Mouse (Mus musculus): ENCODE measurements around the gene Gramd1b. TPM values are rescaled to one million over a fixed set of nuclear protein-coding genes. Genes with fewer than 3 reads are reported as not detected.

Gramd1b gene
- polyA plus RNA-seq, 1 experiment from 2014 or later = 7.1 TPM

- H3K9me3 ChIP-seq (ENCODE audit: control insufficient read depth, low read length) = no peaks in the 10 kb centered on the region
- H3K9ac ChIP-seq (ENCODE audit: low read depth, low read length) = no peak overlapping the region
- 59% methylated on average over 4 of the region's 4 CpGs for WGBS
- DNase-seq (ENCODE audit: low spot score) (peak; percentile 68), ATAC-seq (ENCODE audit: low read depth) (no peak)
- H3K36me3 ChIP-seq (ENCODE audit: control insufficient read depth, insufficient read depth, low read length) = no peaks in the 10 kb centered on the region
- H3K4me2 ChIP-seq (ENCODE audit: low read depth, low read length) = no peak overlapping the region
- peaks cover 12% of the 10 kb centered on the region; the same call in 1 of the 2 replicates for H3K4me1 ChIP-seq (ENCODE audit: control insufficient read depth, insufficient read depth, low read length)
- no peaks in the 10 kb centered on the region; the same call in 1 of the 2 replicates for H3K27me3 ChIP-seq (replicated peaks; ENCODE audit: control insufficient read depth, insufficient read depth, low read length)
- H3K27ac ChIP-seq (replicated peaks; ENCODE audit: low read depth, low read length) = 0 out of 2 replicates have a peak overlapping the region, but pooled peaks have one; percentile 0
- no peak overlapping the region for H3K4me3 ChIP-seq (ENCODE audit: low read depth, low read length)
Observed at GRCm38 (mm10) chr9:40458559-40459303, 72.5 kb downstream of the Gramd1b start.

DNA sequence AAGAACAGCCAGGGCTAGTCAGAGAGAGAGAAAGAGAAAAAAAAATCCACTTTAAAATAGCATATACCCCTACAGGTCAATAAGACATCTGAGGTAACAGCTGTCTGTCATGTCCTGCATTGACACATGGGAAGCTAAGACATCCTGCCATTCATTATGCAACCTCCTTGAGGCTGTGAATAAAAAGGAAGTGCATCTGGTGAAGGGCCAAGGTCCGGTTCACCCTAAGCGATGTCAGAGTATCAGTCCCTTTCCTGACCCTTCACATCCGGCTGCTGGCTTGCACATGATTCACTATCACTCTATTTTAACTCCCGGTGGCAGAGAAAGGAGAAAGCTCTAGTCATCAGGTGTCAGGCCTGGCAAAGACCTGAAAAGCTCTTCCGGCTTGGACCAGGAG lies 73.7 kb downstream of the Gramd1b start:
- no peak for DNase-seq (ENCODE audit: low spot score)
- Histone ChIP-seq H3K9me3 (ENCODE audit: control insufficient read depth, low read length) (no peaks in the 10 kb centered on the region), H3K4me2 (ENCODE audit: low read depth, low read length) (no peak overlapping the region), H3K36me3 (ENCODE audit: control insufficient read depth, insufficient read depth, low read length) (no peaks in the 10 kb centered on the region), H3K27me3 (replicated peaks; ENCODE audit: control insufficient read depth, insufficient read depth, low read length) (no peaks in the 10 kb centered on the region; the same call in 1 of the 2 replicates), H3K9ac (ENCODE audit: low read depth, low read length) (no peak overlapping the region), H3K4me1 (ENCODE audit: control insufficient read depth, insufficient read depth, low read length) (peaks cover 12% of the 10 kb centered on the region; the same call in 1 of the 2 replicates), H3K4me3 (ENCODE audit: low read depth, low read length) (no peak overlapping the region), H3K27ac (replicated peaks; ENCODE audit: low read depth, low read length) (no peak overlapping the region)
- ATAC-seq (ENCODE audit: low read depth) = no peak
- whole genome bisulfite sequencing = 64% methylated on average over 5 of the region's 5 CpGs

DNA sequence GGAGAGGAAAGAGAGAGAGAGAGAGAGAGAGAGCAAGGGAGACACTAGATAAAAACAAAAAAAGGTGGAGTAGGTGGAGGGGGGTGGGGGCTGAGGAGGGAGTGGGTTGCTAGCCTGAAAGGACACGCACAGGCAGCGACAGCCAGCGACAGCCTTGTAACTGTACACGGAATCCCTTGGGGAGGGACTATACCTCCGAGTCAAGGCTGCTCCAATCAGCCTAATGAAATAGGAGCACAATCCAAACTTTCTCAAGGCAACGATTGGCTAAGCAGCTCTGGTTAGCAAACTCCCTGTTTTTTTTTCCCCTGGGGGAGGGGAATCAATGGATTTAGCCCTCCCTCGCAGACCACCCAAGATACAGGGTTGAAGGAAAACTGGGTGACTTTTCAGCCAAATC lies 75.0 kb downstream of the Gramd1b start:
- ATAC-seq (ENCODE audit: low read depth) = peak; percentile 87
- Histone ChIP-seq H3K4me3 (ENCODE audit: low read depth, low read length) (peak overlapping the region; percentile 67), H3K36me3 (ENCODE audit: control insufficient read depth, insufficient read depth, low read length) (no peaks in the 10 kb centered on the region), H3K9ac (ENCODE audit: low read depth, low read length) (peak overlapping the region; percentile 72), H3K4me2 (ENCODE audit: low read depth, low read length) (peak overlapping the region; percentile 98), H3K27ac (replicated peaks; ENCODE audit: low read depth, low read length) (peak overlapping the region; percentile 73), H3K4me1 (ENCODE audit: control insufficient read depth, insufficient read depth, low read length) (peaks cover 12% of the 10 kb centered on the region; the same call in 1 of the 2 replicates), H3K9me3 (ENCODE audit: control insufficient read depth, low read length) (no peaks in the 10 kb centered on the region), H3K27me3 (replicated peaks; ENCODE audit: control insufficient read depth, insufficient read depth, low read length) (no peaks in the 10 kb centered on the region; the same call in 1 of the 2 replicates)
- whole genome bisulfite sequencing = 1% methylated on average over 7 of the region's 7 CpGs
- DNase-seq (ENCODE audit: low spot score) = peak; percentile 97

GRCm38 (mm10) chr9:40455336-40456185 lies 75.6 kb downstream of the Gramd1b start:
- Histone ChIP-seq H3K4me2 (ENCODE audit: low read depth, low read length) (peak overlapping the region; percentile 98), H3K4me3 (ENCODE audit: low read depth, low read length) (peak overlapping the region; percentile 67), H3K36me3 (ENCODE audit: control insufficient read depth, insufficient read depth, low read length) (no peaks in the 10 kb centered on the region), H3K27ac (replicated peaks; ENCODE audit: low read depth, low read length) (peak overlapping the region; percentile 73), H3K9ac (ENCODE audit: low read depth, low read length) (peak overlapping the region; percentile 72), H3K27me3 (replicated peaks; ENCODE audit: control insufficient read depth, insufficient read depth, low read length) (no peaks in the 10 kb centered on the region; the same call in 1 of the 2 replicates), H3K4me1 (ENCODE audit: control insufficient read depth, insufficient read depth, low read length) (peaks cover 9% of the 10 kb centered on the region; the same call in 1 of the 2 replicates), H3K9me3 (ENCODE audit: control insufficient read depth, low read length) (no peaks in the 10 kb centered on the region)
- under 1% methylated on average over 52 of the region's 77 CpGs for WGBS
- peak; percentile 81 for DNase-seq (ENCODE audit: low spot score)
- ATAC-seq (ENCODE audit: low read depth) = peak; percentile 60

GRCm38 (mm10) chr9:40455020-40455335 lies 76.2 kb downstream of the Gramd1b start:
- Histone ChIP-seq H3K27ac (replicated peaks; ENCODE audit: low read depth, low read length) (peak overlapping the region; percentile 73; the same call in 1 of the 2 replicates), H3K27me3 (replicated peaks; ENCODE audit: control insufficient read depth, insufficient read depth, low read length) (no peaks in the 10 kb centered on the region; the same call in 1 of the 2 replicates), H3K4me1 (ENCODE audit: control insufficient read depth, insufficient read depth, low read length) (peaks cover 12% of the 10 kb centered on the region; the same call in 1 of the 2 replicates), H3K4me2 (ENCODE audit: low read depth, low read length) (peak overlapping the region; percentile 98), H3K9ac (ENCODE audit: low read depth, low read length) (peak overlapping the region; percentile 72), H3K4me3 (ENCODE audit: low read depth, low read length) (peak overlapping the region; percentile 67), H3K36me3 (ENCODE audit: control insufficient read depth, insufficient read depth, low read length) (no peaks in the 10 kb centered on the region), H3K9me3 (ENCODE audit: control insufficient read depth, low read length) (no peaks in the 10 kb centered on the region)
- DNase-seq (ENCODE audit: low spot score) (no peak), ATAC-seq (ENCODE audit: low read depth) (no peak)
- 4% methylated on average over 8 of the region's 8 CpGs for WGBS

DNA sequence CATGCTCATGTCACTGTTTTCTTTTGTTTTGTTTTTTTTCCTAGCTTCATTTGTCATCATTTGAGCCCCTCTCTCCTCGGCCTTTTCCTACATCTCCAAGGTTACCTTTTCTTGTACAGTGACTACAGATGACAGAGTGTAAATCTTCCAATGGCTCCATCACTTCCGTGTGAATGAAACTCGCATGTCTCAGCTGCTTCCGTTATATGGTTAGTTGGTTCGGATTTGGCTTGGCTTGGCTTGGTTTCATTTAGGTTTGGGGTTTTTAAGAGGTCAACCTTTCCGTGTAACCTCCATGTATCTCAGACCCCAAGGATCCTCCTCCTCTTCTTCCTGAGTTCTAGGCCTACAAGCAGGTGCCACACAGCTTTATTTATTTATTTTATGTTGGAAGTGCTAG lies 77.3 kb downstream of the Gramd1b start:
- H3K4me2 ChIP-seq (ENCODE audit: low read depth, low read length) = peak overlapping the region; percentile 98; the same call in 1 of the 2 replicates
- no peak overlapping the region for H3K27ac ChIP-seq (replicated peaks; ENCODE audit: low read depth, low read length)
- no peaks in the 10 kb centered on the region; the same call in 1 of the 2 replicates for H3K27me3 ChIP-seq (replicated peaks; ENCODE audit: control insufficient read depth, insufficient read depth, low read length)
- ATAC-seq (ENCODE audit: low read depth) (no peak), DNase-seq (ENCODE audit: low spot score) (no peak)
- no peaks in the 10 kb centered on the region for H3K9me3 ChIP-seq (ENCODE audit: control insufficient read depth, low read length)
- H3K4me3 ChIP-seq (ENCODE audit: low read depth, low read length) = peak overlapping the region; percentile 67; the same call in 1 of the 2 replicates
- peaks cover 12% of the 10 kb centered on the region; the same call in 1 of the 2 replicates for H3K4me1 ChIP-seq (ENCODE audit: control insufficient read depth, insufficient read depth, low read length)
- WGBS = 91% methylated on average over 6 of the region's 6 CpGs
- H3K36me3 ChIP-seq (ENCODE audit: control insufficient read depth, insufficient read depth, low read length) = no peaks in the 10 kb centered on the region
- no peak overlapping the region for H3K9ac ChIP-seq (ENCODE audit: low read depth, low read length)

GRCm38 (mm10) chr9:40452208-40452607 lies 79.0 kb downstream of the Gramd1b start:
- Histone ChIP-seq H3K36me3 (ENCODE audit: control insufficient read depth, insufficient read depth, low read length) (no peaks in the 10 kb centered on the region), H3K4me3 (ENCODE audit: low read depth, low read length) (no peak overlapping the region), H3K4me1 (ENCODE audit: control insufficient read depth, insufficient read depth, low read length) (peaks cover 12% of the 10 kb centered on the region; the same call in 1 of the 2 replicates), H3K9me3 (ENCODE audit: control insufficient read depth, low read length) (no peaks in the 10 kb centered on the region), H3K9ac (ENCODE audit: low read depth, low read length) (no peak overlapping the region), H3K27me3 (replicated peaks; ENCODE audit: control insufficient read depth, insufficient read depth, low read length) (no peaks in the 10 kb centered on the region; the same call in 1 of the 2 replicates), H3K27ac (replicated peaks; ENCODE audit: low read depth, low read length) (no peak overlapping the region), H3K4me2 (ENCODE audit: low read depth, low read length) (no peak overlapping the region)
- ATAC-seq (ENCODE audit: low read depth) (no peak), DNase-seq (ENCODE audit: low spot score) (no peak)
- 62% methylated on average over 5 of the region's 5 CpGs for WGBS

DNA sequence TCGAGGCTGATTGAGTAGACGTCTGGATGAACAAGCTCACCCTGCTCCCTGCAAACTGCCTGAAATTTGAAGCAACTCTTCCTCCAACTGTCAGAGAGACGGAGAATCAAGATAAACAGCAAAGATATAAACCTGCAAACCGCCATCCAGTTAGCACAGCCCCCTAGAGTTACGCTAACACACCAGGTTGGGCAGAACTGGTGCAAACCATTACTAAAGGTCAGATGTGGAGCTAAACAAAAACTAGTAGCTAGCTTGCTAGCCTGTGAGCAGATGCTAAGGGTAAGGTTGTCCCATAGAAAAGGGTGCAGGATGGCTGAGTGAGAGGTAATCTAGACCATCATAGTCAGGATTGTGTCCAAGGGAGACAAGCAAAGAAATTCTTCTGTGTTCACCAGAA lies 80.4 kb downstream of the Gramd1b start:
- DNase-seq (ENCODE audit: low spot score) = no peak
- H3K27me3 ChIP-seq (replicated peaks; ENCODE audit: control insufficient read depth, insufficient read depth, low read length) = no peaks in the 10 kb centered on the region
- H3K9me3 ChIP-seq (ENCODE audit: control insufficient read depth, low read length) = no peaks in the 10 kb centered on the region
- H3K4me3 ChIP-seq (ENCODE audit: low read depth, low read length) = no peak overlapping the region
- no peaks in the 10 kb centered on the region for H3K36me3 ChIP-seq (ENCODE audit: control insufficient read depth, insufficient read depth, low read length)
- WGBS = 60% methylated on average over 5 of the region's 5 CpGs
- H3K27ac ChIP-seq (replicated peaks; ENCODE audit: low read depth, low read length) = peak overlapping the region; percentile 52; the same call in 1 of the 2 replicates
- H3K9ac ChIP-seq (ENCODE audit: low read depth, low read length) = no peak overlapping the region
- H3K4me2 ChIP-seq (ENCODE audit: low read depth, low read length) = no peak overlapping the region
- H3K4me1 ChIP-seq (ENCODE audit: control insufficient read depth, insufficient read depth, low read length) = peaks cover 6% of the 10 kb centered on the region; the same call in 1 of the 2 replicates
- no peak for ATAC-seq (ENCODE audit: low read depth)

All from embryonic facial prominence, embryonic 14.5 days (tissue).